Mouse (Mus musculus) hindbrain, postnatal 0 days (tissue): ENCODE measurements around the gene Dennd2a. TPM values are rescaled to one million over a fixed set of nuclear protein-coding genes. Genes with fewer than 3 reads are reported as not detected.

Source experiments
- ATAC-seq: fragments of 200-750 bp; cut with Nextera tagmentation; 2 replicates; pipeline ENCODE4 v1.8.0; 2017; ENCODE audit warnings: mild to moderate bottlenecking, moderate TSS enrichment, moderate library complexity
- DNase-seq: peaks from one replicate; pipeline ENCODE4 v3.0.0-alpha.2; 2015; ENCODE audit warnings: low spot score
- H3K27ac ChIP-seq: fragments of 300-500 bp; sonication (generic); 2 replicates; pipeline ENCODE4 v1.5.1; 2014; ENCODE audit warnings: mild to moderate bottlenecking
- H3K27me3 ChIP-seq: fragments of 300-500 bp; sonication (generic); 2 replicates; pipeline ENCODE4 v1.6.1; 2014; ENCODE audit warnings: low read length, mixed read lengths; ENCODE audit not compliant: insufficient read depth
- H3K36me3 ChIP-seq: fragments of 300-500 bp; sonication (generic); 2 replicates; pipeline ENCODE4 v1.6.1; 2014; ENCODE audit warnings: low read length, mixed read lengths; ENCODE audit not compliant: insufficient read depth
- H3K4me1 ChIP-seq: fragments of 300-500 bp; sonication (generic); 2 replicates; pipeline ENCODE4 v1.6.1; 2014; ENCODE audit warnings: antibody characterized with exemption, low read length, mixed read lengths; ENCODE audit not compliant: insufficient read depth
- H3K4me2 ChIP-seq: fragments of 300-500 bp; sonication (generic); 2 replicates; pipeline ENCODE4 v1.6.1; 2014; ENCODE audit warnings: low read depth, mild to moderate bottlenecking, low read length, moderate library complexity, mixed read lengths
- H3K4me3 ChIP-seq: fragments of 300-500 bp; sonication (generic); 2 replicates; pipeline ENCODE4 v1.5.1; 2014; ENCODE audit warnings: low read length
- H3K9ac ChIP-seq: fragments of 300-500 bp; sonication (generic); replicated peaks from 2 replicates; pipeline ENCODE4 v1.6.1; 2014; ENCODE audit warnings: mild to moderate bottlenecking, low read length, moderate library complexity, mixed read lengths
- H3K9me3 ChIP-seq: fragments of 300-500 bp; sonication (generic); 2 replicates; pipeline ENCODE4 v1.6.1; 2016; ENCODE audit warnings: low read length, mixed read lengths
- CTCF ChIP-seq: IDR thresholded peaks from 2 replicates; pipeline ENCODE4 v1.5.1; 2016; ENCODE audit warnings: antibody characterized with exemption, control low read depth, low read depth
- WGBS: fragments of 180-500 bp; shearing (Covaris S2); extraction: QIAGEN DNeasy Blood & Tissue Kit; methylation state at CpG from one replicate; pipeline ENCODE4 v1.1.7; 2014; 5-methylcytosine and 5-hydroxymethylcytosine counted together
- polyA plus RNA-seq: library from polyadenylated mRNA; unstranded; fragments of >200 nt; fragmentation: Nextera tagmentation; extraction: Ambion mirVana; gene quantifications from 2 replicates; pipeline ENCODE4 v1.2.1, GENCODE M21; 2015
- total RNA-seq: library from RNA; depleted of rRNA; stranded (reverse); fragments of >200 nt; gene quantifications from 2 replicates; pipeline ENCODE4 v1.2.3, GENCODE M21; 2014

The Dennd2a gene
- total and polyA plus RNA-seq, 2 experiments from 2014 or later, result 13.2 to 30.4 TPM

- H3K4me1 ChIP-seq, result peaks cover 12% of the 10 kb centered on the region
- H3K9me3 ChIP-seq, result no peaks in the 10 kb centered on the region
- H3K27ac ChIP-seq, result no peak overlapping the region
- 92% methylated on average over 5 of the region's 5 CpGs for WGBS
- no peak overlapping the region for H3K4me2 ChIP-seq
- H3K9ac ChIP-seq, result no peak overlapping the region
- TF ChIP-seq CTCF, result no peak
- H3K36me3 ChIP-seq, result no peaks in the 10 kb centered on the region
- ATAC-seq, result no peak
- H3K27me3 ChIP-seq, result no peaks in the 10 kb centered on the region
- no peak overlapping the region for H3K4me3 ChIP-seq
- DNase-seq, result no peak
These were observed 20.4 kb downstream of the Dennd2a start for GRCm38 (mm10) chr6:39537276-39537675.

GRCm38 (mm10) chr6:39536621-39537020, 21.0 kb downstream of the Dennd2a start:
- no peak for DNase-seq
- Histone ChIP-seq H3K36me3 (no peaks in the 10 kb centered on the region), H3K9ac (no peak overlapping the region), H3K4me3 (no peak overlapping the region), H3K27me3 (no peaks in the 10 kb centered on the region), H3K27ac (no peak overlapping the region), H3K4me2 (no peak overlapping the region), H3K9me3 (no peaks in the 10 kb centered on the region), H3K4me1 (peaks cover 12% of the 10 kb centered on the region)
- no peak for ATAC-seq
- WGBS, result 70% methylated on average over 1 of the region's 1 CpGs
- TF ChIP-seq CTCF, result no peak

- H3K36me3 ChIP-seq, result no peaks in the 10 kb centered on the region
- no peak for TF ChIP-seq CTCF
- H3K4me1 ChIP-seq, result peaks cover 7% of the 10 kb centered on the region
- no peaks in the 10 kb centered on the region for H3K9me3 ChIP-seq
- H3K27ac ChIP-seq, result no peak overlapping the region
- no peak overlapping the region for H3K9ac ChIP-seq
- H3K27me3 ChIP-seq, result no peaks in the 10 kb centered on the region
- H3K4me3 ChIP-seq, result no peak overlapping the region
- ATAC-seq (no peak), DNase-seq (no peak)
- no peak overlapping the region for H3K4me2 ChIP-seq
These were observed 22.7 kb downstream of the Dennd2a start for GRCm38 (mm10) chr6:39534944-39535343.

GRCm38 (mm10) chr6:39528671-39529535, 28.8 kb downstream of the Dennd2a start:
- whole genome bisulfite sequencing, result 20% methylated on average over 12 of the region's 12 CpGs
- Histone ChIP-seq H3K9me3 (no peaks in the 10 kb centered on the region), H3K36me3 (no peaks in the 10 kb centered on the region), H3K27ac (peak overlapping the region; percentile 84), H3K9ac (0 out of 2 replicates have a peak overlapping the region, but pooled peaks have one; percentile 13), H3K27me3 (no peaks in the 10 kb centered on the region), H3K4me2 (peak overlapping the region; percentile 45), H3K4me1 (peaks cover 15% of the 10 kb centered on the region), H3K4me3 (no peak overlapping the region)
- TF ChIP-seq CTCF, result no peak
- peak; percentile 90 for DNase-seq
- peak; percentile 95 for ATAC-seq

GRCm38 (mm10) chr6:39527811-39528210, 29.9 kb downstream of the Dennd2a start:
- TF ChIP-seq CTCF, result no peak
- no peaks in the 10 kb centered on the region for H3K9me3 ChIP-seq
- peak overlapping the region; percentile 84 for H3K27ac ChIP-seq
- no peak overlapping the region for H3K4me3 ChIP-seq
- H3K9ac ChIP-seq, result no peak overlapping the region
- peak overlapping the region; percentile 45; the same call in 1 of the 2 replicates for H3K4me2 ChIP-seq
- WGBS, result 20% methylated on average over 4 of the region's 4 CpGs
- H3K4me1 ChIP-seq, result peaks cover 15% of the 10 kb centered on the region
- no peaks in the 10 kb centered on the region for H3K27me3 ChIP-seq
- DNase-seq (peak; percentile 62), ATAC-seq (peak; percentile 50; the same call in 1 of the 2 replicates)
- H3K36me3 ChIP-seq, result peaks cover 6% of the 10 kb centered on the region; the same call in 1 of the 2 replicates

GRCm38 (mm10) chr6:39527337-39527784, 30.3 kb downstream of the Dennd2a start:
- DNase-seq, result peak; percentile 46
- WGBS, result 54% methylated on average over 7 of the region's 7 CpGs

GRCm38 (mm10) chr6:39526797-39527196, 30.9 kb downstream of the Dennd2a start:
- Histone ChIP-seq H3K27me3 (no peaks in the 10 kb centered on the region), H3K36me3 (peaks cover 10% of the 10 kb centered on the region; the same call in 1 of the 2 replicates), H3K4me3 (no peak overlapping the region), H3K9me3 (no peaks in the 10 kb centered on the region), H3K27ac (peak overlapping the region; percentile 84), H3K9ac (no peak overlapping the region), H3K4me2 (no peak overlapping the region), H3K4me1 (peaks cover 15% of the 10 kb centered on the region)
- no peak for TF ChIP-seq CTCF
- ATAC-seq (no peak), DNase-seq (no peak)
- 47% methylated on average over 9 of the region's 10 CpGs for WGBS

More at GRCm38 (mm10) chr6:39527337-39527784, 30.3 kb downstream of the Dennd2a start:
- H3K4me1 ChIP-seq, result peaks cover 15% of the 10 kb centered on the region
- H3K9me3 ChIP-seq, result no peaks in the 10 kb centered on the region
- H3K4me3 ChIP-seq, result no peak overlapping the region
- peak; percentile 28 for ATAC-seq
- H3K4me2 ChIP-seq, result 0 out of 2 replicates have a peak overlapping the region, but pooled peaks have one; percentile 45
- peak overlapping the region; percentile 84 for H3K27ac ChIP-seq
- TF ChIP-seq CTCF, result no peak
- peaks cover 7% of the 10 kb centered on the region; the same call in 1 of the 2 replicates for H3K36me3 ChIP-seq
- H3K9ac ChIP-seq, result no peak overlapping the region
- H3K27me3 ChIP-seq, result no peaks in the 10 kb centered on the region
